Mouse (Mus musculus): Measurements from ENCODE around the gene Ppp1r21.

- TF ChIP-seq CTCF (IDR thresholded peaks at IDR 0.05; ENCODE audit: low read depth, low read length) (peak; percentile 87), POLR2A (IDR thresholded peaks at IDR 0.05; ENCODE audit: insufficient read depth, low read length) (no peak)
Measured at GRCm38 (mm10) chr17:88596544-88597221, 66.8 kb downstream of the Ppp1r21 start.
